Mouse (Mus musculus) G1E (cell line): ENCODE data around the gene Slc22a3. TPM values are rescaled to one million over a fixed set of nuclear protein-coding genes. Genes with fewer than 3 reads are reported as not detected.

ENCODE experiments used
- ATAC-seq: 2 replicates; pipeline ENCODE4 v1.8.0; 2016; ENCODE audit warnings: mild to moderate bottlenecking; ENCODE audit not compliant: insufficient number of reproducible peaks, poor library complexity, low FRiP score, severe bottlenecking; ENCODE audit errors: extremely low read depth
- DNase-seq: peaks from one replicate; pipeline ENCODE4 v3.0.0; 2012; ENCODE audit warnings: low spot score
- H3K27me3 ChIP-seq: 2 replicates; pipeline ENCODE4 v1.6.1; 2012; ENCODE audit warnings: mild to moderate bottlenecking, low read length, inconsistent platforms; ENCODE audit not compliant: insufficient read depth
- H3K36me3 ChIP-seq: replicated peaks from 2 replicates; pipeline ENCODE3; 2012; ENCODE audit warnings: mild to moderate bottlenecking, inconsistent platforms
- H3K4me1 ChIP-seq: 2 replicates; pipeline ENCODE4 v1.6.1; 2012; ENCODE audit warnings: low read depth, low read length, inconsistent platforms, mixed read lengths; ENCODE audit not compliant: insufficient read depth
- H3K4me3 ChIP-seq: 2 replicates; pipeline ENCODE4 v1.5.1; 2012; ENCODE audit warnings: low read depth, mild to moderate bottlenecking, inconsistent platforms, low read length, moderate library complexity, mixed read lengths
- H3K9me3 ChIP-seq: replicated peaks from 2 replicates; pipeline ENCODE4 v1.6.1; 2012; ENCODE audit warnings: inconsistent platforms
- CTCF ChIP-seq: IDR thresholded peaks from 2 replicates; pipeline ENCODE4 v1.5.1; 2012; ENCODE audit warnings: low read depth, low read length, inconsistent platforms, mixed read lengths
- GATA1 ChIP-seq: IDR thresholded peaks from 2 replicates; pipeline ENCODE4 v1.6.1; 2012; ENCODE audit warnings: borderline replicate concordance, low read length, inconsistent platforms, mixed read lengths
- GATA2 ChIP-seq: IDR thresholded peaks from 2 replicates; pipeline ENCODE4 v1.6.1; 2012; ENCODE audit warnings: low read depth, low read length, inconsistent platforms, borderline replicate concordance
- POLR2AphosphoS5 ChIP-seq: IDR thresholded peaks from 2 replicates; pipeline ENCODE4 v1.6.1; 2012; ENCODE audit warnings: low read depth, low read length, inconsistent platforms; ENCODE audit not compliant: insufficient replicate concordance
- TAL1 ChIP-seq: conservative IDR thresholded peaks from 2 replicates; pipeline ENCODE4 v1.6.1; 2012; ENCODE audit warnings: low read depth, low read length, inconsistent platforms, mixed read lengths
- polyA plus RNA-seq: library from polyadenylated mRNA; stranded (reverse); fragments of >175 nt; gene quantifications from 2 replicates; pipeline ENCODE4 v1.2.3, GENCODE M21; 2012
- total RNA-seq, 2 experiments: library from RNA; stranded (forward) in 1 of 2; stranded (reverse) in 1 of 2; fragments of 200-1000 nt in 1 of 2; fragments of >200 nt in 1 of 2; fragmentation: Nextera tagmentation in 1 of 2; gene quantifications; 2 replicates each; pipeline ENCODE4 v1.2.3; 2014 to 2017

Slc22a3 gene
- total and polyA plus RNA-seq, 3 experiments, result 0.02 to 0.27 TPM; not detected in 1

DNA sequence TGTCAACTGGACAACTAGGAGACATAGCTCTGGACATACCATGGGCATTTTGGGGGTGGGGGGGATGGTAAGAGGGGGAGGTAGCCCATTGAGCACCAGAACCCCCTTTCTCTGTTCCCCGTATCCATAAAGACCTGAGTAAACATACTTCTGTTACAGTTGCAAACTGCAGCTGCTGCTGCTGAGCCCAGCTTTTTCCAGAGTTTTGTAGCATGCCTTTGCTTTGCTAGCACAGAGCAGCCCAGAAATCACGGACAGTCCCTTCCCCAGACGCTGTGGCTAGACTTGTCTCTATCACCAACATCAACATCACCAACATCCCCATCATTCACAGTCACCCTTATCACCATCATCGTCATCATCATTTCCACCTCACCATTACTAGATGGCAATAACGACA lies 91.8 kb downstream of the Slc22a3 start:
- Histone ChIP-seq H3K4me3 (no peak overlapping the region), H3K27me3 (peaks cover 40% of the 10 kb centered on the region), H3K36me3 (no peaks in the 10 kb centered on the region), H3K9me3 (no peaks in the 10 kb centered on the region), H3K4me1 (peaks cover 5% of the 10 kb centered on the region)
- DNase-seq (no peak), ATAC-seq (no peak)
- TF ChIP-seq POLR2AphosphoS5, result no peak
- no peak for TF ChIP-seq TAL1
- no peak for TF ChIP-seq GATA2
- TF ChIP-seq CTCF, result no peak
- TF ChIP-seq GATA1, result no peak

DNA sequence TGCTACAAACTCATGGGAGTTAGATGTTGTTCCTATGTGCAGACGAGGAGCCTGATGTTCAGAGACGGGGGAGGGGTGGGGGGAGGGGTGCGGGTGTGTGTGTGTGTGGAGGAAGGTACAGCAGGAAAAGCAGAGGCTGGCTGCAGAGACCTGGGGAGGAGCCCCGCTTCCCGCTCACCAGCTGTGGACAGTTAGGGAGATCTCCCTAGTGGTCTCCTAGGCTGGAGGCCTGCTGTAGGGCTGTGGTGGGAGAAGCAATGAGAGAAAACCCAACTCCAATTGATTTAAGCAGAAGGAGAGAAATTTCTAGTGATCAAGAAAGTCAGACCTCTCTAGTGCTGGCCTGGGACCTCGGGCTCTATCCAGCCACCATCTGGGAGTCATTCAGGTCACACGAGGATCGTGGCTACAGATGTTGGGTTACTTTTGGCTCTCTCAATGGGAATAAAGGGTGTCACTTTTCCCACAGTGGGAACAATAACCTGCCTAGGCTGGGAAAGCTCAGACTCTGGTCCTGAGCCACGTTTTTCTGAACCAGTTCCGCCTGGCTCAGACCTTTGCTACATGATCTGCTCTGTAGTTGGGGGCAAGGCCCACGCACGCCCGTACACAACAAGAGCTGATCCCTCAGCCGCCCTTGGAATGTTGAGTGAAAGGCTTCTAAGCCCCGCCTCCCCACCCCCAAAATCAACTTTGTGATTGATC lies 92.3 kb downstream of the Slc22a3 start:
- Histone ChIP-seq H3K36me3 (no peaks in the 10 kb centered on the region), H3K4me1 (peaks cover 5% of the 10 kb centered on the region), H3K4me3 (no peak overlapping the region), H3K9me3 (no peaks in the 10 kb centered on the region), H3K27me3 (peaks cover 44% of the 10 kb centered on the region)
- TF ChIP-seq POLR2AphosphoS5, result no peak
- ATAC-seq (no peak), DNase-seq (no peak)

DNA sequence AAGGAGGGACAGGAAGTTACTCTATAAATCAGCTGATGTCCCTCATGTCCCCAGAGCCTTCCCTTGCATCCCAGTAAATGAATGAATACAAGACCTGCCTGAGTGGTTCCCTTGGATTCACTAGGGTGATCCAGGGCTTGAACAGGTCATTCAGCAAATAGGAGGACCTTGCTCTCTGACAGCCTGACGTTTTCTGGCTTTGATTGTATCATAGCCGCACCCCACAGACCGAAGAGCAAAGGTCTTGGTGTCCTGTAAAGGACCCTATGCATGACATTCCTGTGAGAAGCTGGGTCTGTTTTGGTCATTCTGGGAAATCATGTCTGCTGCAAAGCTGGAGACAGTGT lies 94.6 kb downstream of the Slc22a3 start:
- no peaks in the 10 kb centered on the region for H3K9me3 ChIP-seq
- H3K4me1 ChIP-seq, result peaks cover 3% of the 10 kb centered on the region; the same call in 1 of the 2 replicates
- no peak overlapping the region for H3K4me3 ChIP-seq
- peaks cover 44% of the 10 kb centered on the region for H3K27me3 ChIP-seq
- no peaks in the 10 kb centered on the region for H3K36me3 ChIP-seq
- ATAC-seq (no peak), DNase-seq (no peak)
- TF ChIP-seq CTCF (no peak), TAL1 (no peak), GATA2 (no peak), POLR2AphosphoS5 (no peak), GATA1 (no peak)

DNA sequence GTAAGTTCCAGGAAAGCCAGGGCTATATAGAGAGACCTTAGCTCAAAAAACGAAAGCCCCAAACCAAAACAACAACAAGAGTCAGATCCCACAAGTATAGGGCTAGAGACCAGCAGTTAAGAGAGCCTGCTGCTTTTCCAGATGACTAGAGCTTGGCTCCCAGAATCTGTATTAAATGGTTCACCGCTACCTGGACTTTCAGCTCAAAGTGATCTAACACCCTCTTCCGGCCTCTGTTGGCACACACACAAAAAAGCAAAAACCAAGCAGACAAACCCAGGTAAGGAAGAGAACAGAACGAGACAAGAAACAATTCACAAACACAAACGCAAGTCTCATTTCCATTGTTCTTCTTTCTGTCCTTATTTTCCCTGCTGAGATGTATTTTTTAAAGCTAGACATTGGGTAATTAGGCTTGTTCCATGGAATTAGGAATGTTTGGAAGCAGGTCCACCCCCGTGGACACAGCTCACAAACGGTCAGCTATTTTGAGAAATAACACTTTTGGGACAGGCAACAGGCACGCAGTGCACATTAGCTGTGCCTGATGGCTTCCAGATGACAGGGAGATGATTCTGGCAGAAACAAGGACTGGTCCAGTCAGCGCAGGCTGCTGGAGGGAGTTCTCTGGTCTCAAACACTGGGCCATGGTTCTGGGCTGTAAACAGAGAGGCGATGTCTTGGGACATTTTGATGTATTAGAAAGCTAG lies 95.2 kb downstream of the Slc22a3 start:
- Histone ChIP-seq H3K36me3 (no peaks in the 10 kb centered on the region), H3K9me3 (no peaks in the 10 kb centered on the region), H3K4me3 (no peak overlapping the region), H3K4me1 (peaks cover 3% of the 10 kb centered on the region; the same call in 1 of the 2 replicates), H3K27me3 (peaks cover 50% of the 10 kb centered on the region)
- no peak for TF ChIP-seq CTCF
- no peak for TF ChIP-seq POLR2AphosphoS5
- no peak for TF ChIP-seq GATA1
- no peak for TF ChIP-seq GATA2
- no peak for TF ChIP-seq TAL1
- no peak for DNase-seq
- ATAC-seq, result no peak

DNA sequence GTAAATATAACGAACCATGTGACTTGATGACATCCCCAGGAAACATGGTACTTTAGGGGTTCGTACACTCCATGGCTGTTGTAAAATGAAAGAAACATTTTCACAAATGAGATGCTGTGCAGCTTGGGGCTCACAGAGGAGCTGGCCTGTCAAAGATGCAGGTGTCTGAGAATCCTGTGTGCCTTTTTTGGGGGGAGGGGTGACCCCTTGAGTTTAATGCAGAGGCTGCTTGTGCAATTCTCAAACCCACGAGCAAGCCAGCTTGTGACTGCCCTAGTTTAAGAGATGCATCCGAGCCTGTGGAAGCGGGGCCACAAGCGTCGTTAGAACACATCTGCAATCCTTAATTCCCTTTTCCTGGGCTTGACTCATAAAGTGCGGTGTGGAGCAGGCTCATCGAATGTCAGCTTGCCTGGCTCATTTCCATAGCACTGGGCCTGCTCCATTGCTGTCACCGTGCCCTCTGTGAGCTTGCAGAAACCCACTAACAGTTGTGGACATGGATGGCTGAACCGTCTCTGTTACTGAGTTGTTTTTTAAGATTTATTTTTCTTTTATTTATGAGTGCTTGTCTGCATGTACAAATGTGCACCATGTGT lies 98.1 kb downstream of the Slc22a3 start:
- peaks cover 13% of the 10 kb centered on the region for H3K9me3 ChIP-seq
- DNase-seq (no peak), ATAC-seq (no peak)
- H3K27me3 ChIP-seq, result peaks cover 54% of the 10 kb centered on the region
- H3K4me1 ChIP-seq, result no peaks in the 10 kb centered on the region
- H3K36me3 ChIP-seq, result no peaks in the 10 kb centered on the region
- TF ChIP-seq GATA1 (no peak), POLR2AphosphoS5 (no peak), TAL1 (no peak), CTCF (no peak)
- H3K4me3 ChIP-seq, result no peak overlapping the region

DNA sequence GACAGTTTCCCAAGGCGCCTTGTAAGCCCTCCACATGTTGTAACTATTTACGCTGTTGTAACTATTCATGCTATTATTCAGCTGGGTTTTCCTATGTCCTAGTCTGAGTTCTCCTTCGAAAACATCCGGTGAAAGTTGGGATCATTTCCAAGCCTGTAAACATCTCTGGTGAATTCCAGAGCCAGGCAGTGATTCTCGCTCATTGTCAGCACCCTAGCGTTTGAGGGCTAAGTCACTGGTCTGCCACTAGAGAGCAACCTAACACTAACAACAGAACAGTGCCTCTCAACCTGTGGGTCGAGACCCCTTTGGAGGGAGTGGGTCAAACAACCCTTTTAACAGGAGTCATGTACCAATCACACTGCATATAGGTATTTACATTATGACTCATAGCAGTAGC lies 104.1 kb downstream of the Slc22a3 start:
- no peaks in the 10 kb centered on the region for H3K4me1 ChIP-seq
- DNase-seq (no peak), ATAC-seq (no peak)
- H3K4me3 ChIP-seq, result no peak overlapping the region
- H3K36me3 ChIP-seq, result no peaks in the 10 kb centered on the region
- H3K27me3 ChIP-seq, result peaks cover 46% of the 10 kb centered on the region
- peaks cover 14% of the 10 kb centered on the region for H3K9me3 ChIP-seq
- no peak for TF ChIP-seq POLR2AphosphoS5
- no peak for TF ChIP-seq GATA1
- no peak for TF ChIP-seq GATA2
